Mouse (Mus musculus): ENCODE data around the gene Adgrl2.

- TF ChIP-seq POLR2AphosphoS2 (IDR thresholded peaks at IDR 0.05; ENCODE audit: low read depth, low read length) (no peak), POLR2A (IDR thresholded peaks at IDR 0.05; ENCODE audit: low read depth, low read length) (no peak), CHD2 (IDR thresholded peaks at IDR 0.05; ENCODE audit: low read length) (no peak), CTCF (conservative IDR thresholded peaks at IDR 0.05 in 1 of 2, IDR thresholded peaks at IDR 0.05 in 1 of 2; ENCODE audit: low read depth in 2 of 2, low read length in 2 of 2) (no peak), ZMIZ1 (IDR thresholded peaks at IDR 0.05; ENCODE audit: low read depth, low read length) (no peak), USF1 (IDR thresholded peaks at IDR 0.05; ENCODE audit: low read depth, low read length) (no peak), KAT2A (IDR thresholded peaks at IDR 0.05; ENCODE audit: insufficient replicate concordance, low read length) (no peak)
These were observed 124.3 kb downstream of the Adgrl2 start for GRCm38 (mm10) chr3:148866053-148866452.

All from CH12.LX (cell line).